8 mouse cellular contexts compared by ENCODE assay signal in the genomic region with DNA sequence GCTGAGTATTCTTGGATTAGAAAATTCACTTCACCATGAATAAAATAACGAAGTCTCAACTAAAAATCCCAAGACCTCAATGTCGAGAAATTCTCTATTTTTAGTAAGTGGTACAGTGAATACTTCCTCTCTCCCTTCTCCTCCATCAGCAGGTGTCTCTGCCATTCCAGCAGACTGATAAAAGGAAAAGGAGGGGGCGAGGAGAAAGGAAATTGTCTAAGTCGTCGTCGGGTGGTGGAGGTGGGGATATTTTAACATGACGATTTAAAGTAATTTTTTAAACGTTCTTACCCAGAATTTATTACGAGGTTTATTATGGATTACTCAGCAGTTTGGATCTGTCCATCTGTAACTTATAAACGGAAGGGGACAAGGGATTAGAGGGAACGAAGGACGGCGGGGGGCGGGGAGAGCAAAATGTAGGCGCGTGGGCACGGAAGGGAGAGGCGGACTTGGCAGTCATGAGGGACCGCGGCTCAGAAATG. TPM values are rescaled to one million over a fixed set of nuclear protein-coding genes. Genes with fewer than 3 reads are reported as not detected.
A peak's percentile ranks its signal among the peaks of the same experiment; 100 is the strongest.
DNase-seq lines count a peak whose midpoint lies in the region; ATAC-seq and TF ChIP-seq lines count a peak whose summit lies in the region.

No protein-coding gene starts in this region.

- peak overlapping the region; percentile 77 for H3ac ChIP-seq in C2C12 (ENCODE audit: control insufficient read depth, insufficient read length, low read depth)

- intact Hi-C loops in heart, postnatal 10 days (cut with DNase I), result loop anchor here (2.0 to 10.0 kb wide), 3 partner anchors 15 to 459 kb away; partner anchors contain the start of gene Ppp1r3c
- intact Hi-C loops in gastrocnemius, postnatal 36 days (cut with DNase I), result no loop called here

- no peaks in the 10 kb centered on the region for H3K36me3 ChIP-seq in heart, embryonic 11.5 days (ENCODE audit: control insufficient read depth, insufficient read depth, low read length)
- no peaks in the 10 kb centered on the region for H3K36me3 ChIP-seq in C2C12 (ENCODE audit: control insufficient read depth, insufficient read depth)
- H3K36me3 ChIP-seq in embryonic facial prominence, embryonic 12.5 days, result no peaks in the 10 kb centered on the region
- no peaks in the 10 kb centered on the region for H3K36me3 ChIP-seq in limb, embryonic 11.5 days (ENCODE audit: control insufficient read depth, insufficient read depth, low read length)
- no peaks in the 10 kb centered on the region for H3K36me3 ChIP-seq in neural tube, embryonic 13.5 days

- no peaks in the 10 kb centered on the region for H3K4me1 ChIP-seq in heart, embryonic 11.5 days (ENCODE audit: control insufficient read depth, insufficient read depth, low read length)
- peaks cover 3% of the 10 kb centered on the region; the same call in 1 of the 2 replicates for H3K4me1 ChIP-seq in embryonic facial prominence, embryonic 12.5 days
- H3K4me1 ChIP-seq in limb, embryonic 11.5 days (ENCODE audit: control insufficient read depth, insufficient read depth, low read length), result no peaks in the 10 kb centered on the region
- H3K4me1 ChIP-seq in neural tube, embryonic 13.5 days (replicated peaks), result peaks cover 15% of the 10 kb centered on the region

- ATAC-seq in heart, embryonic 11.5 days (replicated peaks; ENCODE audit: insufficient number of reproducible peaks, low FRiP score, low TSS enrichment), result no peak
- no peak for ATAC-seq in embryonic facial prominence, embryonic 12.5 days (ENCODE audit: insufficient number of reproducible peaks, insufficient read depth, low FRiP score, low TSS enrichment)
- ATAC-seq in limb, embryonic 11.5 days (ENCODE audit: insufficient number of reproducible peaks, low FRiP score, low TSS enrichment, low read depth), result peak; percentile 41; the same call in 1 of the 2 replicates
- ATAC-seq in neural tube, embryonic 13.5 days (ENCODE audit: low read depth), result peak; percentile 30; the same call in 1 of the 2 replicates

- no peaks in the 10 kb centered on the region for H3K79me3 ChIP-seq in C2C12 (ENCODE audit: low read depth)

- H3K9ac ChIP-seq in heart, embryonic 11.5 days (ENCODE audit: low read depth, low read length), result peak overlapping the region; percentile 82
- H3K9ac ChIP-seq in embryonic facial prominence, embryonic 12.5 days, result peak overlapping the region; percentile 68
- H3K9ac ChIP-seq in limb, embryonic 11.5 days (ENCODE audit: low read length), result peak overlapping the region; percentile 69; the same call in 1 of the 2 replicates
- H3K9ac ChIP-seq in neural tube, embryonic 13.5 days, result peak overlapping the region; percentile 88

- no peak for TF ChIP-seq CTCF in C2C12 (IDR thresholded peaks at IDR 0.05; ENCODE audit: control insufficient read depth, insufficient read depth, insufficient read length)

- no peaks in the 10 kb centered on the region for H3K9me3 ChIP-seq in heart, embryonic 11.5 days (replicated peaks; ENCODE audit: control insufficient read depth, low read length)
- no peaks in the 10 kb centered on the region for H3K9me3 ChIP-seq in embryonic facial prominence, embryonic 12.5 days
- H3K9me3 ChIP-seq in limb, embryonic 11.5 days (ENCODE audit: control insufficient read depth, low read length), result no peaks in the 10 kb centered on the region
- no peaks in the 10 kb centered on the region for H3K9me3 ChIP-seq in neural tube, embryonic 13.5 days

- H3K27ac ChIP-seq in heart, embryonic 11.5 days (ENCODE audit: low read depth, low read length), result no peak overlapping the region
- no peak overlapping the region for H3K27ac ChIP-seq in embryonic facial prominence, embryonic 12.5 days
- H3K27ac ChIP-seq in limb, embryonic 11.5 days (replicated peaks; ENCODE audit: low read depth, low read length), result no peak overlapping the region
- peak overlapping the region; percentile 83 for H3K27ac ChIP-seq in neural tube, embryonic 13.5 days (replicated peaks)

- DNase-seq in heart, postnatal 10 days, result no peak
- DNase-seq in limb, embryonic 11.5 days (ENCODE audit: low spot score), result no peak
- no peak for DNase-seq in gastrocnemius, postnatal 36 days
- no peak for DNase-seq in ovary, postnatal 36 days (ENCODE audit: low spot score)

- 0 out of 2 replicates have a peak, but pooled peaks cover 4% of the 10 kb centered on the region for H3K27me3 ChIP-seq in heart, embryonic 11.5 days (ENCODE audit: control insufficient read depth, insufficient read depth, low read length)
- peaks cover 7% of the 10 kb centered on the region for H3K27me3 ChIP-seq in C2C12 (ENCODE audit: control insufficient read depth, insufficient read depth, insufficient read length)
- peaks cover 4% of the 10 kb centered on the region; the same call in 1 of the 2 replicates for H3K27me3 ChIP-seq in embryonic facial prominence, embryonic 12.5 days
- H3K27me3 ChIP-seq in limb, embryonic 11.5 days (ENCODE audit: control insufficient read depth, insufficient read depth, low read length), result 0 out of 2 replicates have a peak, but pooled peaks cover 4% of the 10 kb centered on the region
- H3K27me3 ChIP-seq in neural tube, embryonic 13.5 days, result peaks cover 10% of the 10 kb centered on the region

- peak overlapping the region; percentile 94 for H3K4me2 ChIP-seq in heart, embryonic 11.5 days
- peak overlapping the region; percentile 92 for H3K4me2 ChIP-seq in embryonic facial prominence, embryonic 12.5 days (replicated peaks)
- peak overlapping the region; percentile 94 for H3K4me2 ChIP-seq in limb, embryonic 11.5 days (ENCODE audit: low read depth, severe bottlenecking)
- H3K4me2 ChIP-seq in neural tube, embryonic 13.5 days, result peak overlapping the region; percentile 85

- H3K4me3 ChIP-seq in heart, embryonic 11.5 days (ENCODE audit: low read depth, low read length), result peak overlapping the region; percentile 83
- peak overlapping the region; percentile 45 for H3K4me3 ChIP-seq in C2C12 (ENCODE audit: insufficient read depth, poor library complexity, severe bottlenecking)
- H3K4me3 ChIP-seq in embryonic facial prominence, embryonic 12.5 days, result peak overlapping the region; percentile 71
- H3K4me3 ChIP-seq in limb, embryonic 11.5 days (ENCODE audit: low read depth, low read length), result peak overlapping the region; percentile 67
- H3K4me3 ChIP-seq in neural tube, embryonic 13.5 days, result peak overlapping the region; percentile 70

- H3K79me2 ChIP-seq in C2C12 (ENCODE audit: control insufficient read depth, insufficient read depth), result no peaks in the 10 kb centered on the region

- 5% methylated on average over 20 of the region's 20 CpGs for WGBS in heart, embryonic 11.5 days (ENCODE audit: insufficient replicate concordance)
- 5% methylated on average over 20 of the region's 20 CpGs for WGBS in embryonic facial prominence, embryonic 12.5 days
- 7% methylated on average over 20 of the region's 20 CpGs for WGBS in limb, embryonic 11.5 days
- 5% methylated on average over 20 of the region's 20 CpGs for WGBS in neural tube, embryonic 13.5 days

TF ChIP-seq in C2C12, 6 proteins besides CTCF, POLR2A, EP300 and RAD21:
- no peak for TF ChIP-seq MAX (IDR thresholded peaks at IDR 0.05)
- no peak for TF ChIP-seq FOSL1 (IDR thresholded peaks at IDR 0.05; ENCODE audit: insufficient read depth, low read length, poor library complexity, severe bottlenecking)
- no peak for TF ChIP-seq MYOD1 (IDR thresholded peaks at IDR 0.05; ENCODE audit: control insufficient read depth, insufficient read length, low read depth)
- no peak for TF ChIP-seq USF1 (IDR thresholded peaks at IDR 0.05; ENCODE audit: low read depth)

RNA-seq across cellular contexts. Expression of gene Hectd2, which starts 0.8 kb away (rescaled TPM):
- 10.1 and 11.5 TPM in 2 replicates for polyA plus RNA-seq in heart, embryonic 11.5 days (2014; fragmentation: Nextera tagmentation; extraction: Ambion mirVana)
- total RNA-seq in heart, postnatal 10 days (2021), result 1 to 10 TPM; 3.0 to 3.1 TPM
- polyA plus RNA-seq in C2C12 (2012; fragmentation: generic; extraction: Trizol), result 0.09 TPM
- polyA plus RNA-seq in embryonic facial prominence, embryonic 12.5 days (2016; fragmentation: Nextera tagmentation; extraction: Ambion mirVana), result 2.8 and 3.8 TPM in 2 replicates
- polyA plus RNA-seq in limb, embryonic 11.5 days (2014; fragmentation: Nextera tagmentation; extraction: Ambion mirVana), result 2.0 and 2.3 TPM in 2 replicates
- 7.7 and 8.1 TPM in 2 replicates for polyA plus RNA-seq in neural tube, embryonic 13.5 days (2015; fragmentation: Nextera tagmentation; extraction: Ambion mirVana)
- total RNA-seq in gastrocnemius, postnatal 36 days (2021), result 1 to 10 TPM; 2.8 to 4.6 TPM

Comparison
In these comparisons a context has a peak if more than half of its experiments do, and no peak if none do; other contexts are left out.
1. ATAC-seq: peak in limb, embryonic 11.5 days (single experiment) and neural tube, embryonic 13.5 days (single experiment); none in heart, embryonic 11.5 days (single experiment) and embryonic facial prominence, embryonic 12.5 days (single experiment).
2. Peak in every context shown above with its lines, with median percentiles within 50 percentile points of each other: H3K4me2 ChIP-seq, H3K4me3 ChIP-seq and H3K9ac ChIP-seq.